Mouse (Mus musculus) 416B (cell line): ENCODE data around the gene Cdc42bpb.

Experiments
- DNase-seq: peaks from one replicate; pipeline ENCODE4 v3.0.0; 2011; ENCODE audit warnings: low read depth

Cdc42bpb gene

DNA sequence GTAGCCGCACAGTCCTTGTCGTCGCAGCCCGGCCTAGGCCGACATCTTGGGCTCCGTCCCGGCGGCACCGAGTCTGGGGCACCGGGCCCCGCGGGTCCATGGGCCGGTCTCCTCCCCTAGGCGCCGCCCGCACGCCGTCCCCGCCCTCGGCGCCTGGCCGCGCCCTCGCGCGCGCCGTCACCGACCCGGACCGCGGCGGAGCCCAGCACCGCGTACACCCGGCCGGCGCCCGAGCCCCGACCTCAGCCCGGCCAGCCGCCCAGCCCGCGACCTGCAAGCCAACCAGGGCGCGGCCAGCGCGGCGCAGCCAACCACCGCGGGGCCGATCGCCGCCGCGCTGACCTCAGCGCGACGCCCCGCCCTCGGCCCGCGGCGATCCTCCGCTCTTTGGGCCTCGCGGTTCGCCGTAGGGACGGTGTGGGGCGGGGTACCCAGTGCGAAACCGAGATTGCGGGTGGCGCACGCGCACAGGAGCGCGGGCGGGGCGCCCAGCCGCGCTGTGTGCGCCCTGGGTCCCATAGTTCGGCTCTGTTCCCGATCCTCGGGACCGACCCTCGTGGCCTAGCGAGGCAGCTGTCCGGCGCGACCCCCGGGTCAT, at the start of gene Cdc42bpb:
Cdc42bpb (minus strand) TSS at position 343 of the 598 bp plus-strand sequence.
- DNase-seq = peak; percentile 82

- peak; percentile 86 for DNase-seq
Measured at GRCm38 (mm10) chr12:111425789-111426460, 48.4 kb upstream of the Cdc42bpb start.

- DNase-seq = peak; percentile 88
Measured at GRCm38 (mm10) chr12:111425258-111425657, 47.7 kb upstream of the Cdc42bpb start.

DNA sequence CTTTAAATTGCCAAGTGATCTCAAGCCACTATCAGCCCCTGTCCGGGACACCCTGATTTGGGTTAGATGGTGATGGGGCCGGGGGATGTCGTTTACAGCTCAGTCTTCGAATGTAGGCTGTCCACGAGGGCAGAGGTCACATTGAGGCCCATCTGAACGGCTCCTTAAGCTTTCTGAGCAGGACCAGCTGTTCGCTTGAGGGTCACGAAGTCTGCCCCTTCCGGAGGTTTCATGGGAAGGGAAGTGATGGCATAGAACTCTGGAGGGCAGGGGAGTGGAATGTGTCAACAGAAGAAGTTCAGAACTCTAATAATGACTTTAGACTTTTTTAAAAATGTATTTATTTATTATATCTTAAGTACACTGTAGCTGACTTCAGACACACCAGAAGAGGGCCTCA, 47.0 kb upstream of the Cdc42bpb start:
- DNase-seq = no peak

DNA sequence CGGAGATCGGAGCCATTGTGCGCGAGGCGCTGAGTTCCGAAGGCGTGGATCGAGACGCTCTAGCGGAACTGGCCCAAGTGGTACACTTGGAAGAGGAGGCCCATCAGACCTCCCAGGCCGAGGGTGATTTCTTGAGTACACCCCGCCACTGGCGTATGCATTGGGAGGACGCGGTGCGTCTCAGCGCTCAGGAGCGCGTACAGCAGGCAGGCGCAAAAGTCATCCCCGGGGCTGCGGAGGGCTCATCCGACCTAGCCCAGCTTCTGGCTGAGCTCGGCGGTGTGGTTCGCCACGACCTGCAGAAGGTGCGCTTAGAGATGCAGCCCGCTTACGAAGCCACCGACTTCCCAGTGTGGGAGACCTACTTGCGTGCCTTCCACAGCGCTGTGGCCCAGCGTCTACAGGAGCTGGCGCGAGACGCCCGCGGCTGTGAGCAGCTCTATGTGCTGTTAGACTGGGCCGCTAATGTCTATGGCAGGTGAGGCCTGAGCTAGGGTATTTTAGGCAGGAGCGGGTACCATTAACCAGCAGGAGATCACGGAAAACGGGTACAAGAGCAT, 46.1 kb upstream of the Cdc42bpb start:
- no peak for DNase-seq

GRCm38 (mm10) chr12:111422852-111423251, 45.3 kb upstream of the Cdc42bpb start:
- DNase-seq = no peak

GRCm38 (mm10) chr12:111420946-111421709, 43.6 kb upstream of the Cdc42bpb start:
- peak; percentile 52 for DNase-seq

DNA sequence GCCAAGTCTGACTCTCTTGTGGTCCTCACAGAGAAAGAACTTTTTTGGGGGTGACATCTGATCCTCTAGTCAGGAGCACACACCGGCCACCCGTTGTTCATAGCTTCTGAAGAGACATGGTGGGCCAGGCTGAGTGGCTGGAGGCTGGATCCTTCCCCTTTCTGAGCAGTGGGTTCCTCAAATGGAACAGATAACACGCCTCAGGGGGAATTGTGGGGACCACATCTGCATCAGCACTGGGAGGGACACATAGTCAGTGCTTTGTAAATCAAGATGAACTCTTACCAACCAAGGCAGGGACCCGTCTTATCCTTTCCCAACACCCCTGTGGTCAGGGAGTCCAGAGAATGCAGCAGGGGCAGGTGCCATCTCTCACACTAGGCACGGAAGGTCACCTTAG, 42.4 kb upstream of the Cdc42bpb start:
- DNase-seq = no peak

DNA sequence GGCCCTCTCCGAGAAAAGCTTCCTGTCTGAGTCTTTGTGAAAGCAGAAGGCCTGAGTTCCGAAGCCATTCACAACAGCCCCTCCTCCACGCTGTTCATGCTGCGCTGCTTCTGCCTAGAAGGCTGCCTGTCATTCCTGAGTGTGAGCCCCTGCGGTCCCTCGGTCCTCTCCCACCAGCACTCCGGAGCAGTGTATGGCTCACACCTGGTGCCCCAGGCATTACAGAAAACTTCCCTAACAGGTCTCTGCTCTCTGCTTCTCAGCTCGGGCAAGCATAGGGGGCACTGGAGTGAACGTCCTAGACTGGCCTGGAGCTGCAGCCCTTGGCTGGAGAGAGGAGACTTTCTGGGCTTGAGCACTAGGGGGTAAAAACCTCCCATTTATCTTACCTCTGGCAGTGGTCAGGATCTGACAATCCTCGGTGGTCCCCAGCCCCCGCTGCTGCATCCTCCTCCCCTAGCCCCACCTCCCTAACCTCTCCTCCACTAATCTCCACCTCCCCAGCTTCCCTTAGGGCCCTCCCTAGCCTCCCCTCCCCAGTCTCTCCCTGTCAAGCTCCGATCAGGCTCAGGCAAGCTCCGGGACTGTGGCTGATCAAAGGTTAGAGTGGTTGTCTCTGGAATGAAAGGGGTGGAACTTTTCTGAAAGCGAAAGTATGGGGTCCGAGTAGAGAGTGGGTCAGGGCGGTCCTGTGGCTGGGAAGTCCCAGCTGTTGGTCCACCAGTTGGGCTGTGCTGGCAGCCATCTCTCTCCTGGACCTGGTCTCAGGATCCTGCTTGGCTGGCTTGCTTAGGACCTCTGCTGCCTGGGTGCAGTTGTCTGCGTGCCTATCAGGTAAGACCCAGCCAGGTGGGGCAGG, 39.6 kb upstream of the Cdc42bpb start, which contains the start of gene Exoc3l4:
Exoc3l4 (plus strand) TSS at position 97 of the 859 bp plus-strand sequence.
- no peak for DNase-seq

GRCm38 (mm10) chr12:111413300-111413699, 35.8 kb upstream of the Cdc42bpb start:
- peak; percentile 93 for DNase-seq

DNA sequence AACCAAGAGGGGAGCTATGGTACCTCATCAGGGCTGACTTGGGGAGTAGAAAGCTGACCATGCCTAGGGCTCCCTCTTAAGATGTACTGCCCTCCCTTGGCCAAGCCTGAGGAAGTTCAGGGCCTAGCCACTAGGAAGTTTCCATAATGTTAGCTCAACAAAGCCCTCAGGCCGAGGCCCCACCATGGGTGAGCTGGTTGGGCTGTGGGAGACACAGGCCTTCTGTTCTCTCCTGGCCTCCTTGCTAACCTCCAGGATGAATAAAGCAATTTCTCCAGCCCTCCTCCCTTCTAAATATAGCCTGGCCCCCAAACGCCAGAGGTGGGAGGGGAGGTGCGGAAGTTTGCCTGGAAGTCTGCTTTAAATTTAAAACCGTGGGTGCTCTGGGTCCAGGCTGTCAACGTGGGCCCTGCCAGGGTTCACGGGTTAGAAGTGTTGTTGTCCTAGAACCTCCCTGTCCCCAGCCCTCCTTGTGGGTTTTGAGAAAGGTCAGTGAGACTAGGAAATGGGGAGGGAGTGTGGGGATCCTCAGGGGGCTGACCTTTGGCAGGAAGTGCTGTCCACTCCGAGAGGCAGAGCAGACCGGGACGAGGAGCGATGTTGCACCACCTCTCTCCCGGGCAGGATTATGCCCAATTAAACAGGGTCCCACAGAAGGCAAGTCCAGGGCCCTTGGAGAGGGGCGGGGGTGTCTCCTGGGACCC, 35.2 kb upstream of the Cdc42bpb start:
- peak; percentile 62 for DNase-seq

DNA sequence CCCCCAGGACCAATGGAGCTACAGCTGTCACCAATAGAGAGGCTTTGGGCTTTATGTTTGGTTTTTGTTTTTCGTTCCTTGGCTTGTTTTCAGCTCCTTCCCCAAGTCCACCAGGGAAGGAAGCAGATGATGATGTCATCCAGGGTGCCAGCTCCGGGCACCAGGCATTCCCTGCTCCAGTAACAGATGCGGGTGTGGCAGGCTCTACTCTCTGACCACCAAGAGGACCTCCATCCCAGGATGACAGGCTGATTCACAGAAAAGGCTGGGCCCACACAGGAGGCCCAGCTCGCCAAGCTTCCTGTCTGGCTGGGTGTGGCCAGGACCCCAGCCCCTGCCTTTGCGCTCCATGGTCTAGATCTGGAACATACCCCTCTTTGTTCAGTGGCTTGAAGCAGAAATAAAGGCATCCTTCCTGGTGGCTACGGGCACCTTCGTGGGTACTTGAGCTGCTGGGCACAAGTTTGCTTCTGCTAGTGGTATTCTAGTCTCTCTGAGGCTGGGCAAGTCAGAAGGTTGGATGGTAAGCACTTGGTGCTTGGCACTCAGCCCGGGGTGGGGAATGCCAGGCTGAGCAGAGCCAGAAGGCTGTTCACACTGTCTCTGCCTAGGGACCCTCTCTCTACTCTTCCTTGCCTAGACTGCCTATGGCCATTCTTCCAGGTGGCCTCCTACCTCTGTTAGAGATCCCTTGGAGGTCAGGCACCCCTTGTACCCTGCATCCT, 34.3 kb upstream of the Cdc42bpb start:
- DNase-seq = no peak

GRCm38 (mm10) chr12:111409583-111409982, 32.1 kb upstream of the Cdc42bpb start:
- DNase-seq = no peak

DNA sequence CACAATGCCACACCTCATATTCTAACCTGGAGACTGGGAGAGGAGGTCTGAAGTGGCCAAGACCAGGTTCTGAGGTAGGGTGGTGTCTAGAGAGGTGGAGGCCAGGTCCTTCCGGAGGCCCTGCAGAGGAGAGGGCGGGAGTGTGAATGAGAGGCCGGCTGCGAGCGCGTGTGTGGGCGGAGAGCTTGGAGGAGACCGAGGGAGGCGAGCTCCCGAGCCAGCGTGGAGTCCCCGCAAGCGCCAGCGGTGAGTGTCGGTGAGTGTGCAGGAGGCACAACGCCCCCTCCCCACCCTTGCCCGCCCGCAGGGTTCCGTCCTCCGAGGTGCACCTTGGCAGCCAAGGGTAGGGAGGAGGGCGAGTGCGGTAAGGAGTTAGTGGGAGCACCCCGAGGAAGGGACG, 29.1 kb upstream of the Cdc42bpb start, which contains the start of gene Lbhd2:
Lbhd2 (plus strand) TSS at position 188 of the 400 bp plus-strand sequence.
- no peak for DNase-seq

GRCm38 (mm10) chr12:111404880-111405279, 27.4 kb upstream of the Cdc42bpb start:
- no peak for DNase-seq

GRCm38 (mm10) chr12:111401454-111402184, 24.1 kb upstream of the Cdc42bpb start:
- DNase-seq = peak; percentile 84

- DNase-seq = no peak
Measured at GRCm38 (mm10) chr12:111396997-111397396, 19.5 kb upstream of the Cdc42bpb start.

DNA sequence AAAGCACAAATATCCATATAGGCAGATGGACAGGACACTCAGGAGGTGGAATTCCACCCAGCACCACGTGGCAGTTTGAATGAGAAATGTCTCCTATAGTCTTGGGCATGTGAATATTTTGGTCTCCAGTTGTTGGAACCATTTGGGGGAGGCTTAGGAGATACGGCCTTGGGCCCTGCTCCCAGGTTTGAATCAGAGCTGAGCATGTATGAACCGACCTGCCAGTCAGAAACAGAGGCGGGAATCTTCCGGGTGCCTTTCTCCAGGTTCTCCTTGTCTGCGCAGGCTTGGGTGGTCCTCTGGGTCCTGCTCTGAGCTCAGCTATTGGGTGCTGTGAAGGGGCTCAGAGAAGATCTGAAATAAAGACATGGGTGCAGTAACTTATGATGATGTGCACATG, 16.5 kb upstream of the Cdc42bpb start:
- DNase-seq = no peak

DNA sequence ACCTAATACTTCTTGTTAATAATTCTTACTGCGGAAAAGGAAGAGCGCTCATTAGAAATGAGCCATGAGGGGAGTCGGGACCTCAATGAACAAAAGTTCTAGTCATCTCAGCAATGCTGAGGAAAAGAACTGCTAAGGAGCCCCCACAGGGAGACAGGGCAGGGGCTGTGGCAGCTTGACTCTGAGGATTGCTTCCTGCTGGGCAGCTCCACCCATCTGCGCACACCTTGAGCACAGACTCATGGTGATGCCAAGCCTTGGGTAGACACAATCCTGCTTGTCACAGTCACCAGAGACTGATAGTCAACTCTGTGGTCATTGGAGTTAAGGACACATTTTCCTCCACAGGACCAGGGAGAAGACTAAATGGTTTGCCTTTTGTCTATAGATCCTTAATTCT, 9.6 kb upstream of the Cdc42bpb start:
- DNase-seq = no peak
